Mouse (Mus musculus): ENCODE data around the gene Agap2.
A peak's percentile ranks its signal among the peaks of the same experiment; 100 is the strongest.

- TF ChIP-seq CTCF (IDR thresholded peaks at IDR 0.05; ENCODE audit: insufficient read depth, low read length) (0 out of 2 replicates have a peak, but pooled peaks have one; percentile 3), POLR2A (IDR thresholded peaks at IDR 0.05; ENCODE audit: borderline replicate concordance, extremely low read depth, low read depth, low read length) (no peak)
Measured at GRCm38 (mm10) chr10:127075080-127075479, at the start of gene Agap2.

Measured in lung, adult 2 months (tissue).